Mouse (Mus musculus) fibroblast of lung, adult 2 months (primary cell): ENCODE data around the gene Herc1.
A peak's percentile ranks its signal among the peaks of the same experiment; 100 is the strongest.

ENCODE experiments used
- DNase-seq: peaks from one replicate; pipeline ENCODE4 v3.0.0-alpha.2; 2011; ENCODE audit warnings: low read depth

The Herc1 gene

GRCm38 (mm10) chr9:66501248-66501647 is 151.0 kb downstream of the Herc1 start:
- DNase-seq: no peak

- DNase-seq: no peak
Measured at GRCm38 (mm10) chr9:66503879-66504411, 153.7 kb downstream of the Herc1 start.

- DNase-seq: no peak
Measured at GRCm38 (mm10) chr9:66504518-66504917, 154.3 kb downstream of the Herc1 start.

- DNase-seq: no peak
Measured at GRCm38 (mm10) chr9:66505141-66505917, 155.1 kb downstream of the Herc1 start.

- DNase-seq: no peak
Measured at GRCm38 (mm10) chr9:66506011-66506410, 155.8 kb downstream of the Herc1 start.

GRCm38 (mm10) chr9:66506424-66506823 is 156.2 kb downstream of the Herc1 start:
- no peak for DNase-seq

- no peak for DNase-seq
Measured at GRCm38 (mm10) chr9:66507684-66508083, 157.4 kb downstream of the Herc1 start.

GRCm38 (mm10) chr9:66508890-66509399 is 158.7 kb downstream of the Herc1 start:
- DNase-seq: no peak

GRCm38 (mm10) chr9:66510351-66510841 is 160.1 kb downstream of the Herc1 start:
- DNase-seq: no peak

GRCm38 (mm10) chr9:66510944-66511343 is 160.7 kb downstream of the Herc1 start:
- DNase-seq: no peak

- DNase-seq: peak; percentile 87
Measured at GRCm38 (mm10) chr9:66511580-66512350, 161.5 kb downstream of the Herc1 start.

GRCm38 (mm10) chr9:66512351-66512671 is 162.1 kb downstream of the Herc1 start:
- DNase-seq: no peak

- no peak for DNase-seq
Measured at GRCm38 (mm10) chr9:66513150-66513549, 162.9 kb downstream of the Herc1 start.

- DNase-seq: no peak
Measured at GRCm38 (mm10) chr9:66513661-66514255, 163.5 kb downstream of the Herc1 start.

GRCm38 (mm10) chr9:66514256-66514770 is 164.1 kb downstream of the Herc1 start, which contains the start of gene Fbxl22:
Fbxl22 (minus strand) TSS chr9:66514593.
- no peak for DNase-seq

GRCm38 (mm10) chr9:66515115-66515514 is 164.9 kb downstream of the Herc1 start:
- DNase-seq: no peak

GRCm38 (mm10) chr9:66515680-66516210 is 165.5 kb downstream of the Herc1 start:
- DNase-seq: no peak

GRCm38 (mm10) chr9:66516296-66516940 is 166.2 kb downstream of the Herc1 start:
- peak; percentile 85 for DNase-seq

GRCm38 (mm10) chr9:66517746-66518145 is 167.5 kb downstream of the Herc1 start:
- DNase-seq: no peak

- no peak for DNase-seq
Measured at GRCm38 (mm10) chr9:66518251-66518650, 168.0 kb downstream of the Herc1 start.

- no peak for DNase-seq
Measured at GRCm38 (mm10) chr9:66518901-66519300, 168.7 kb downstream of the Herc1 start.
